Mouse (Mus musculus) limb, embryonic 15.5 days (tissue): ENCODE measurements around the gene Galnt16. TPM values are rescaled to one million over a fixed set of nuclear protein-coding genes. Genes with fewer than 3 reads are reported as not detected.

ENCODE experiments used
- ATAC-seq: fragments of 200-750 bp; cut with Nextera tagmentation; 2 replicates; pipeline ENCODE4 v1.8.0; 2017; ENCODE audit warnings: low read depth, moderate TSS enrichment; ENCODE audit not compliant: insufficient number of reproducible peaks, low FRiP score, low TSS enrichment
- H3K27ac ChIP-seq: fragments of 300-500 bp; sonication (generic); 2 replicates; pipeline ENCODE4 v1.5.1; 2015; ENCODE audit warnings: moderate library complexity, mild to moderate bottlenecking, inconsistent platforms
- H3K27me3 ChIP-seq: fragments of 300-500 bp; sonication (generic); 2 replicates; pipeline ENCODE4 v1.6.1; 2015; ENCODE audit warnings: inconsistent platforms
- H3K36me3 ChIP-seq: fragments of 300-500 bp; sonication (generic); 2 replicates; pipeline ENCODE4 v1.6.1; 2015; ENCODE audit warnings: inconsistent platforms
- H3K4me1 ChIP-seq: fragments of 300-500 bp; sonication (generic); 2 replicates; pipeline ENCODE4 v1.6.1; 2015; ENCODE audit warnings: inconsistent platforms
- H3K4me2 ChIP-seq: fragments of 300-500 bp; sonication (generic); 2 replicates; pipeline ENCODE4 v1.6.1; 2015; ENCODE audit warnings: mild to moderate bottlenecking, inconsistent platforms
- H3K4me3 ChIP-seq: fragments of 300-500 bp; sonication (generic); 2 replicates; pipeline ENCODE4 v1.5.1; 2015; ENCODE audit warnings: mild to moderate bottlenecking, inconsistent platforms
- H3K9ac ChIP-seq: fragments of 300-500 bp; sonication (generic); 2 replicates; pipeline ENCODE4 v1.6.1; 2015; ENCODE audit warnings: inconsistent platforms
- H3K9me3 ChIP-seq: fragments of 300-500 bp; sonication (generic); 2 replicates; pipeline ENCODE4 v1.6.1; 2016; ENCODE audit warnings: inconsistent platforms
- WGBS: fragments of 180-500 bp; shearing (Covaris S2); methylation state at CpG from one replicate; pipeline ENCODE4 v1.1.7; 2015; 5-methylcytosine and 5-hydroxymethylcytosine counted together
- polyA plus RNA-seq: library from polyadenylated mRNA; unstranded; fragments of >200 nt; fragmentation: Nextera tagmentation; extraction: Ambion mirVana; gene quantifications from 2 replicates; pipeline ENCODE4 v1.2.1, GENCODE M21; 2015

Galnt16 gene
- polyA plus RNA-seq, 1 experiment from 2014 or later: 23.5 TPM

DNA sequence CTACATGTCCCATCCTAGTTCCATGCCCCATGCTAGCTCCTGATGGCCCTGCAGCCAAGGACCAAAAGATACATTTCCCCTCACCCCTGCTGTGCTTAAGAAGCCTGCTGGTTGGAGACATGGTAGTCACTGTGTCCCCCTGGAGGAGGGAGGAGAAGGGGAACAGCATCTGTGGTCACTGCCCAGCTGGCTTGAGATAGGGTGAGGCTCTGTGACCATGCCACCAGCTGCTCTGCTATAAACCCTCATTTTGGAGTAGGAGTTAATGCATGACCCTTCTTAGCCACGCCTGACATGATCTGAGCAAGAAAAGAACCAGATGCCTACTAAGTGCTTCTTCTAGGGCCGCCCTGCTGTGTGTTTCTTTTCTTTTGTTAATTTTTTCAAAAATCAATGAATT lies 51.5 kb downstream of the Galnt16 start:
- Histone ChIP-seq H3K9ac (no peak overlapping the region), H3K4me3 (no peak overlapping the region), H3K4me1 (peaks cover 20% of the 10 kb centered on the region), H3K27ac (no peak overlapping the region), H3K36me3 (no peaks in the 10 kb centered on the region), H3K9me3 (no peaks in the 10 kb centered on the region), H3K27me3 (no peaks in the 10 kb centered on the region), H3K4me2 (no peak overlapping the region)
- ATAC-seq: no peak
- WGBS: 72% methylated on average over 2 of the region's 2 CpGs

GRCm38 (mm10) chr12:80574318-80574717 lies 56.2 kb downstream of the Galnt16 start:
- Histone ChIP-seq H3K4me2 (no peak overlapping the region), H3K27me3 (no peaks in the 10 kb centered on the region), H3K4me1 (peaks cover 10% of the 10 kb centered on the region; the same call in 1 of the 2 replicates), H3K36me3 (no peaks in the 10 kb centered on the region), H3K4me3 (no peak overlapping the region), H3K9me3 (no peaks in the 10 kb centered on the region), H3K27ac (peak overlapping the region; percentile 55; the same call in 1 of the 2 replicates), H3K9ac (no peak overlapping the region)
- WGBS: 89% methylated on average over 4 of the region's 4 CpGs
- ATAC-seq: no peak

DNA sequence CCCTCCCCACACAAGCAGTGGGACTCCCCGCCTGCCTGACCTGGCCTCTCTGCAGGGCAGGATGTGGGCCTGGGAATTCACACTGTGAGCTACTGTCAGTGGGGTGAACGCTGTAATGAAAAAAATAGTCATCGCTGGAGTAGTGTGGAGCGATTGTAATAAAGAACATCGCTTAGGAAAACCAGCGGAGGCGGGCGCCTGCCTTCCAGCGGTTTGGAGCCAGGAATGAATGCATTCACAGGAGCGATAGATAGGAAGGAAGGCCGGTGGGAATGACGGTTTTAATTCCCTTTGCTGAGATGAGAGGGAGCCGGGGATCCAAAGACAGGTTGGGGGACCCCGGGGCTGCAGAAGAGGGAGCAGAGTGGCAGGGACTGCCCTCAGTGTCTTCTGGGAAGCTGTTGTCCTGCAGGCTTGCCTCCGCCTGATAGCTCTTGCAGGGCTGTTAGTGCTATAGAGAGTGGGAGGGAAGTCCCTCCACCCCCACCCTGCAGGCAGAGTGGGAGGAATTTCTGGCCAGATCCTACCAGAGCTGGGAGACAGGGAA lies 56.8 kb downstream of the Galnt16 start:
- H3K9me3 ChIP-seq: no peaks in the 10 kb centered on the region
- 21% methylated on average over 15 of the region's 15 CpGs for WGBS
- H3K27ac ChIP-seq: peak overlapping the region; percentile 55

DNA sequence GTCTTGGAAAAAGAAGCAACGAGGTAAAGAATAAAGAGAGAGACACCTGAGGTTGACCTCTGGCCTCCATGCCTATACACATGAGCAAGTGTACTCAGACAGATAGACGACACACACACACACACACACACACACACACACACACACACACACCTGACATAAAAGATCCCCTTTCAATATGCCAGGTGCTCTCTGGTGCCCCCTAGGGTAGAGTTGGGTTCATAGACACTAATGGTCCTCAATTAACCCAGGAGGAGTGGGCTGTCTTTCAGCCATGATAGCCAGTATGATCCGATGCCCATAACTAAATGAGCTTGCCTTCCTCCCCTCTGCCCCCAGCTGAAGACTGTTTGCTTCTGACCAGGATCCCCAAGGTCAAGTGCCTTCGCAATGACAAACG lies 59.0 kb downstream of the Galnt16 start:
- peaks cover 10% of the 10 kb centered on the region; the same call in 1 of the 2 replicates for H3K4me1 ChIP-seq
- 69% methylated on average over 5 of the region's 5 CpGs for WGBS
- H3K9ac ChIP-seq: no peak overlapping the region
- no peak overlapping the region for H3K27ac ChIP-seq
- no peak overlapping the region for H3K4me3 ChIP-seq
- no peaks in the 10 kb centered on the region for H3K27me3 ChIP-seq
- ATAC-seq: no peak
- H3K36me3 ChIP-seq: no peaks in the 10 kb centered on the region
- no peaks in the 10 kb centered on the region for H3K9me3 ChIP-seq
- no peak overlapping the region for H3K4me2 ChIP-seq

More for the DNA sequence above, 56.8 kb downstream of the Galnt16 start:
- no peaks in the 10 kb centered on the region for H3K36me3 ChIP-seq
- H3K4me1 ChIP-seq: peaks cover 10% of the 10 kb centered on the region; the same call in 1 of the 2 replicates
- ATAC-seq: no peak
- peak overlapping the region; percentile 10; the same call in 1 of the 2 replicates for H3K4me2 ChIP-seq
- H3K27me3 ChIP-seq: no peaks in the 10 kb centered on the region
- no peak overlapping the region for H3K4me3 ChIP-seq
- no peak overlapping the region for H3K9ac ChIP-seq

- no peak overlapping the region for H3K4me2 ChIP-seq
- no peak for ATAC-seq
- WGBS: 53% methylated on average over 5 of the region's 5 CpGs
- H3K27ac ChIP-seq: no peak overlapping the region
- no peaks in the 10 kb centered on the region for H3K36me3 ChIP-seq
- no peak overlapping the region for H3K9ac ChIP-seq
- no peak overlapping the region for H3K4me3 ChIP-seq
- no peaks in the 10 kb centered on the region for H3K9me3 ChIP-seq
- no peaks in the 10 kb centered on the region for H3K27me3 ChIP-seq
- no peaks in the 10 kb centered on the region for H3K4me1 ChIP-seq
These were observed 63.3 kb downstream of the Galnt16 start for GRCm38 (mm10) chr12:80581357-80581756.

DNA sequence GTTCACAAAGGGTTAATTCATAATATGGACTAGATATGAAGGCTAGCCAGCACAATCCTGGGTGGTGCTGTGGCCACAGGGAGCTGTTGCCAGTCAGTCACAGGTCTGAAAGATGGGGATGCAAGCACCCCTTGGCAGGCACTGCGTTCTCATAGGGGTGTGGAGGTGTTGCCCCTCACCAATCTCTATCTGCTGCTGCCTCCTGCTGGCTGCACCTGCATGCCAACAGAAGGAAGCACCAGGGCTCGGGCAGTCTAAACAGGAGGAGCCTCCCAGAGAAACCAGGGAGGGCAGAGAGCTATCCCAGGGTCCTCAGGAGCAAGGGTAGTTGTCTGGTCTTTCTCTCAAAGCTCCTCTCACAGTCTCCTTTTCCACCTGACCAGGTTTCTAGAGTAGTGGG lies 66.9 kb downstream of the Galnt16 start:
- Histone ChIP-seq H3K27ac (no peak overlapping the region), H3K4me3 (no peak overlapping the region), H3K4me1 (no peaks in the 10 kb centered on the region), H3K36me3 (peaks cover under 1% of the 10 kb centered on the region; the same call in 1 of the 2 replicates), H3K27me3 (no peaks in the 10 kb centered on the region), H3K9me3 (no peaks in the 10 kb centered on the region), H3K4me2 (no peak overlapping the region), H3K9ac (no peak overlapping the region)
- WGBS: 33% methylated on average over 2 of the region's 2 CpGs
- ATAC-seq: no peak

- Histone ChIP-seq H3K27ac (no peak overlapping the region), H3K9ac (no peak overlapping the region), H3K4me3 (no peak overlapping the region), H3K4me1 (no peaks in the 10 kb centered on the region), H3K36me3 (peaks cover 3% of the 10 kb centered on the region; the same call in 1 of the 2 replicates), H3K27me3 (no peaks in the 10 kb centered on the region), H3K9me3 (no peaks in the 10 kb centered on the region), H3K4me2 (no peak overlapping the region)
- ATAC-seq: no peak
- 86% methylated on average over 4 of the region's 4 CpGs for WGBS
These were observed 76.1 kb downstream of the Galnt16 start for GRCm38 (mm10) chr12:80594141-80594540.

- no peaks in the 10 kb centered on the region for H3K9me3 ChIP-seq
- H3K9ac ChIP-seq: no peak overlapping the region
- peaks cover 3% of the 10 kb centered on the region; the same call in 1 of the 2 replicates for H3K36me3 ChIP-seq
- H3K4me3 ChIP-seq: no peak overlapping the region
- ATAC-seq: no peak
- no peaks in the 10 kb centered on the region for H3K4me1 ChIP-seq
- no peaks in the 10 kb centered on the region for H3K27me3 ChIP-seq
- WGBS: 90% methylated on average over 4 of the region's 4 CpGs
- no peak overlapping the region for H3K4me2 ChIP-seq
- H3K27ac ChIP-seq: no peak overlapping the region
These were observed 76.7 kb downstream of the Galnt16 start for GRCm38 (mm10) chr12:80594781-80595180.

- WGBS: 88% methylated on average over 4 of the region's 4 CpGs
- Histone ChIP-seq H3K4me3 (no peak overlapping the region), H3K9me3 (no peaks in the 10 kb centered on the region), H3K36me3 (no peaks in the 10 kb centered on the region), H3K4me1 (no peaks in the 10 kb centered on the region), H3K4me2 (no peak overlapping the region), H3K27ac (no peak overlapping the region), H3K9ac (no peak overlapping the region), H3K27me3 (no peaks in the 10 kb centered on the region)
- no peak for ATAC-seq
These were observed 77.5 kb downstream of the Galnt16 start for GRCm38 (mm10) chr12:80595566-80595965.

- H3K4me3 ChIP-seq: no peak overlapping the region
- H3K27ac ChIP-seq: no peak overlapping the region
- H3K4me1 ChIP-seq: no peaks in the 10 kb centered on the region
- no peaks in the 10 kb centered on the region for H3K36me3 ChIP-seq
- 65% methylated on average over 4 of the region's 4 CpGs for WGBS
- H3K9me3 ChIP-seq: no peaks in the 10 kb centered on the region
- H3K4me2 ChIP-seq: no peak overlapping the region
- H3K27me3 ChIP-seq: no peaks in the 10 kb centered on the region
- ATAC-seq: no peak
- no peak overlapping the region for H3K9ac ChIP-seq
These were observed 77.9 kb downstream of the Galnt16 start for GRCm38 (mm10) chr12:80595968-80596367.

- 40% methylated on average over 7 of the region's 7 CpGs for WGBS
- no peak overlapping the region for H3K9ac ChIP-seq
- H3K4me3 ChIP-seq: no peak overlapping the region
- no peak overlapping the region for H3K4me2 ChIP-seq
- H3K36me3 ChIP-seq: no peaks in the 10 kb centered on the region
- H3K27me3 ChIP-seq: no peaks in the 10 kb centered on the region
- H3K4me1 ChIP-seq: peaks cover 5% of the 10 kb centered on the region; the same call in 1 of the 2 replicates
- no peak overlapping the region for H3K27ac ChIP-seq
- no peaks in the 10 kb centered on the region for H3K9me3 ChIP-seq
- no peak for ATAC-seq
These were observed 80.2 kb downstream of the Galnt16 start for GRCm38 (mm10) chr12:80598236-80598635.

DNA sequence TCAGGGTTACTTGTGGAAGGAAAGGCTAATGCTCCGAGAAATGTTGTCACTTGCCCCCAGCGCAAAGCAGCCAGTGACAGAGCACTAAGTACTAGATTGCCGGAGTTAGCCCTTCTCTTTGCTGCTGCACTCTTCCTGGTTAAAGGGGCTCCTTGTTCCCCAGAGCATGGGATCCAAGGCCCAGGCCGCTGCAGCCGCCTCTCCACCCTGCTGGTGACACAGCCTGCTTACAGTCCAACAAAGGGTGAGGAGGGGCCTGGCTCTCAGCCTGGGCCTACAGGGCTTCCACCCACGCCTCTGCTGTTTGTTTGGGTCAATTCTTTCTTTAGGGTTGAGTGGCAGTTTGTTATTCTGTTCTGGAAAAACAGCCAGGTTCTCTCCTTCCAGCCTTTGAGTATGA lies 80.7 kb downstream of the Galnt16 start:
- no peak for ATAC-seq
- no peak overlapping the region for H3K4me3 ChIP-seq
- peaks cover 10% of the 10 kb centered on the region for H3K4me1 ChIP-seq
- no peak overlapping the region for H3K9ac ChIP-seq
- no peaks in the 10 kb centered on the region for H3K27me3 ChIP-seq
- no peak overlapping the region for H3K27ac ChIP-seq
- H3K36me3 ChIP-seq: no peaks in the 10 kb centered on the region
- no peak overlapping the region for H3K4me2 ChIP-seq
- no peaks in the 10 kb centered on the region for H3K9me3 ChIP-seq
- 56% methylated on average over 6 of the region's 6 CpGs for WGBS
